Mouse (Mus musculus) lung, postnatal 36 days (tissue): ENCODE data around the gene Slc25a22.
A peak's percentile ranks its signal among the peaks of the same experiment; 100 is the strongest.

Experiments used
- DNase-seq: peaks from one replicate; pipeline ENCODE4 v3.0.0; 2022; ENCODE audit warnings: mixed read lengths

Slc25a22 gene

GRCm38 (mm10) chr7:141471236-141471635 is 33.5 kb upstream of the Slc25a22 start:
- no peak for DNase-seq

GRCm38 (mm10) chr7:141470637-141470944 is 32.9 kb upstream of the Slc25a22 start:
- no peak for DNase-seq

- no peak for DNase-seq
These were observed 32.4 kb upstream of the Slc25a22 start for GRCm38 (mm10) chr7:141469901-141470636.

- DNase-seq = no peak
These were observed 31.7 kb upstream of the Slc25a22 start for GRCm38 (mm10) chr7:141469352-141469751.

- peak; percentile 90 for DNase-seq
These were observed 31.0 kb upstream of the Slc25a22 start for GRCm38 (mm10) chr7:141468522-141469211.

- no peak for DNase-seq
These were observed 30.5 kb upstream of the Slc25a22 start for GRCm38 (mm10) chr7:141468164-141468521.

- DNase-seq = peak; percentile 94
These were observed 29.7 kb upstream of the Slc25a22 start, which contains the start of gene Cd151 for GRCm38 (mm10) chr7:141467230-141468030. Gene Cd151 (plus strand): TSS chr7:141467392.

- no peak for DNase-seq
These were observed 29.0 kb upstream of the Slc25a22 start for GRCm38 (mm10) chr7:141466607-141467148.

GRCm38 (mm10) chr7:141466045-141466394 is 28.3 kb upstream of the Slc25a22 start:
- peak; percentile 65 for DNase-seq

GRCm38 (mm10) chr7:141465388-141466044 is 27.8 kb upstream of the Slc25a22 start:
- DNase-seq = no peak

GRCm38 (mm10) chr7:141464603-141465201 is 27.0 kb upstream of the Slc25a22 start:
- DNase-seq = peak; percentile 75

GRCm38 (mm10) chr7:141463824-141464602 is 26.3 kb upstream of the Slc25a22 start:
- DNase-seq = peak; percentile 95

- peak; percentile 93 for DNase-seq
These were observed 24.7 kb upstream of the Slc25a22 start for GRCm38 (mm10) chr7:141462333-141462821.

- DNase-seq = peak; percentile 61
These were observed 24.0 kb upstream of the Slc25a22 start for GRCm38 (mm10) chr7:141461521-141462332.

- DNase-seq = peak; percentile 90
These were observed 22.9 kb upstream of the Slc25a22 start, which contains the start of gene Cracr2b for GRCm38 (mm10) chr7:141460391-141461113. Gene Cracr2b (plus strand): TSS chr7:141461094.

- DNase-seq = no peak
These were observed 22.3 kb upstream of the Slc25a22 start for GRCm38 (mm10) chr7:141460001-141460390.

GRCm38 (mm10) chr7:141459301-141459711 is 21.6 kb upstream of the Slc25a22 start:
- no peak for DNase-seq

GRCm38 (mm10) chr7:141458661-141459060 is 21.0 kb upstream of the Slc25a22 start:
- DNase-seq = no peak

- DNase-seq = peak; percentile 83
These were observed 20.4 kb upstream of the Slc25a22 start for GRCm38 (mm10) chr7:141457986-141458660.
